ENCODE assay signal across 23 mouse cellular contexts in genomic region chr17:67945453-67945852, GRCm38 (mm10). TPM values are rescaled to one million over a fixed set of nuclear protein-coding genes. Genes with fewer than 3 reads are reported as not detected.
DNase-seq lines count a peak whose midpoint lies in the region; ATAC-seq lines count a peak whose summit lies in the region.
"Had no signal": no experiment of that assay in that cellular context is flagged by ENCODE, and none has a peak within 500 bp of the region (broad histone marks: within the 10 kb centered on the region; RNA-seq: fewer than 3 reads in every experiment).

No protein-coding gene starts in this region.

- peaks cover 26% of the 10 kb centered on the region for H3K4me1 ChIP-seq in heart, embryonic 10.5 days
- peaks cover 37% of the 10 kb centered on the region for H3K4me1 ChIP-seq in kidney, embryonic 15.5 days
- peaks cover 34% of the 10 kb centered on the region for H3K4me1 ChIP-seq in embryonic facial prominence, embryonic 15.5 days
- H3K4me1 ChIP-seq in stomach, embryonic 16.5 days (ENCODE audit: control insufficient read depth, insufficient read depth, low read length), result peaks cover 36% of the 10 kb centered on the region
- H3K4me1 ChIP-seq: liver, embryonic 12.5 days had no signal

- H3K4me3 ChIP-seq in heart, embryonic 10.5 days, result no peak overlapping the region
- H3K4me3 ChIP-seq in kidney, embryonic 15.5 days (replicated peaks), result no peak overlapping the region
- no peak overlapping the region for H3K4me3 ChIP-seq in embryonic facial prominence, embryonic 15.5 days (replicated peaks)
- no peak overlapping the region for H3K4me3 ChIP-seq in stomach, embryonic 16.5 days (replicated peaks; ENCODE audit: low read length)
- H3K4me3 ChIP-seq: liver, embryonic 12.5 days; midbrain, embryonic 12.5 days; neural tube, embryonic 13.5 days had no signal

- H3K27ac ChIP-seq in heart, embryonic 10.5 days, result peak overlapping the region; percentile 74
- 0 out of 2 replicates have a peak overlapping the region, but pooled peaks have one; percentile 3 for H3K27ac ChIP-seq in kidney, embryonic 15.5 days
- peak overlapping the region; percentile 22; the same call in 1 of the 2 replicates for H3K27ac ChIP-seq in embryonic facial prominence, embryonic 15.5 days (replicated peaks)
- peak overlapping the region; percentile 57; the same call in 1 of the 2 replicates for H3K27ac ChIP-seq in stomach, embryonic 16.5 days (ENCODE audit: low read length)
- H3K27ac ChIP-seq: hindbrain, postnatal 0 days; liver, embryonic 12.5 days; macrophage; midbrain, embryonic 12.5 days; neural tube, embryonic 13.5 days had no signal

- no peak overlapping the region for H3K4me2 ChIP-seq in kidney, embryonic 15.5 days
- no peak overlapping the region for H3K4me2 ChIP-seq in embryonic facial prominence, embryonic 15.5 days (replicated peaks)
- H3K4me2 ChIP-seq in stomach, embryonic 16.5 days (ENCODE audit: low read depth, low read length), result peak overlapping the region; percentile 23; the same call in 1 of the 2 replicates
- H3K4me2 ChIP-seq: liver, embryonic 12.5 days; midbrain, embryonic 12.5 days; neural tube, embryonic 13.5 days had no signal

- no peaks in the 10 kb centered on the region for H3K9me3 ChIP-seq in heart, embryonic 10.5 days
- no peaks in the 10 kb centered on the region for H3K9me3 ChIP-seq in kidney, embryonic 15.5 days (replicated peaks)
- no peaks in the 10 kb centered on the region for H3K9me3 ChIP-seq in embryonic facial prominence, embryonic 15.5 days (replicated peaks)
- no peaks in the 10 kb centered on the region for H3K9me3 ChIP-seq in stomach, embryonic 16.5 days (replicated peaks; ENCODE audit: control insufficient read depth, low read length)
- H3K9me3 ChIP-seq: liver, embryonic 12.5 days; midbrain, embryonic 12.5 days; neural tube, embryonic 13.5 days had no signal

- H3K27me3 ChIP-seq in heart, embryonic 10.5 days (ENCODE audit: insufficient read depth, poor library complexity, severe bottlenecking), result no peaks in the 10 kb centered on the region
- no peaks in the 10 kb centered on the region for H3K27me3 ChIP-seq in kidney, embryonic 15.5 days
- H3K27me3 ChIP-seq in embryonic facial prominence, embryonic 15.5 days, result no peaks in the 10 kb centered on the region
- H3K27me3 ChIP-seq in stomach, embryonic 16.5 days (ENCODE audit: control insufficient read depth, insufficient read depth, low read length), result no peaks in the 10 kb centered on the region
- H3K27me3 ChIP-seq: liver, embryonic 12.5 days; midbrain, embryonic 12.5 days; neural tube, embryonic 13.5 days had no signal

- H3K9ac ChIP-seq in kidney, embryonic 15.5 days, result no peak overlapping the region
- H3K9ac ChIP-seq in embryonic facial prominence, embryonic 15.5 days, result no peak overlapping the region
- 0 out of 2 replicates have a peak overlapping the region, but pooled peaks have one; percentile 31 for H3K9ac ChIP-seq in stomach, embryonic 16.5 days (ENCODE audit: low read length)
- H3K9ac ChIP-seq: liver, embryonic 12.5 days; midbrain, embryonic 12.5 days; neural tube, embryonic 13.5 days had no signal

- DNase-seq in heart, embryonic 10.5 days (ENCODE audit: low spot score), result no peak
- DNase-seq in heart, postnatal 4 days, result no peak
- DNase-seq in kidney, postnatal 10 days, result no peak
- DNase-seq in left cerebral cortex, adult 11 months (ENCODE audit: low spot score), result no peak
- DNase-seq in right cerebral cortex, postnatal 10 days (ENCODE audit: low spot score in 2 of 2), result no peak
- DNase-seq: adrenal gland, postnatal 10 days; cerebellum, adult 11 months; cerebellum, postnatal 25 days; gastrocnemius, postnatal 10 days; heart, postnatal 10 days; kidney, adult 8-10 months; kidney, postnatal 4 days; right cerebral cortex, postnatal 25 days; thymus, postnatal 36 days had no signal

- WGBS in heart, embryonic 10.5 days, result 28% methylated on average over 7 of the region's 7 CpGs
- WGBS in kidney, embryonic 15.5 days, result 66% methylated on average over 7 of the region's 7 CpGs
- WGBS in embryonic facial prominence, embryonic 15.5 days, result 57% methylated on average over 7 of the region's 7 CpGs
- WGBS in stomach, embryonic 16.5 days, result 22% methylated on average over 7 of the region's 7 CpGs

- no peaks in the 10 kb centered on the region for H3K36me3 ChIP-seq in heart, embryonic 10.5 days
- no peaks in the 10 kb centered on the region for H3K36me3 ChIP-seq in kidney, embryonic 15.5 days
- H3K36me3 ChIP-seq in embryonic facial prominence, embryonic 15.5 days, result no peaks in the 10 kb centered on the region
- H3K36me3 ChIP-seq in stomach, embryonic 16.5 days (ENCODE audit: control insufficient read depth, insufficient read depth, low read length), result no peaks in the 10 kb centered on the region
- H3K36me3 ChIP-seq: liver, embryonic 12.5 days; midbrain, embryonic 12.5 days; neural tube, embryonic 13.5 days had no signal

- ATAC-seq in kidney, embryonic 15.5 days (replicated peaks; ENCODE audit: low FRiP score), result no peak
- no peak for ATAC-seq in embryonic facial prominence, embryonic 15.5 days (ENCODE audit: insufficient number of reproducible peaks, low FRiP score, low TSS enrichment, low read depth)
- no peak for ATAC-seq in stomach, embryonic 16.5 days (ENCODE audit: insufficient read depth, low FRiP score)
- ATAC-seq: hindbrain, postnatal 0 days; liver, embryonic 12.5 days had no signal

RNA-seq across cellular contexts. Expression of gene Arhgap28, which starts 58.5 kb away (rescaled TPM):
- 23.0 and 38.1 TPM in 2 replicates for polyA plus RNA-seq in heart, embryonic 10.5 days (2016; fragmentation: Nextera tagmentation; extraction: Ambion mirVana)
- total RNA-seq in heart, postnatal 4 days (2021), result 10 to 100 TPM; 11.8 to 12.5 TPM
- polyA plus RNA-seq in kidney, embryonic 15.5 days (2015; fragmentation: Nextera tagmentation; extraction: Ambion mirVana), result 22.1 and 26.0 TPM in 2 replicates
- 47.3 and 48.6 TPM in 2 replicates for polyA plus RNA-seq in embryonic facial prominence, embryonic 15.5 days (2015; fragmentation: Nextera tagmentation; extraction: Ambion mirVana)
- 26.1 and 26.7 TPM in 2 replicates for polyA plus RNA-seq in stomach, embryonic 16.5 days (2015; fragmentation: Nextera tagmentation; extraction: Ambion mirVana)
- total RNA-seq: MEL had no signal

Comparison
In these comparisons a context has a peak if more than half of its experiments do, and no peak if none do; other contexts are left out.
1. H3K27ac ChIP-seq: peak in every context shown above with its lines; median percentile 74 in heart, embryonic 10.5 days; 57 in stomach, embryonic 16.5 days; 22 in embryonic facial prominence, embryonic 15.5 days; 3 in kidney, embryonic 15.5 days.